Mouse (Mus musculus) embryonic facial prominence, embryonic 13.5 days (tissue): ENCODE measurements around the gene Qrich2. TPM values are rescaled to one million over a fixed set of nuclear protein-coding genes. Genes with fewer than 3 reads are reported as not detected.
A peak's percentile ranks its signal among the peaks of the same experiment; 100 is the strongest.

Experiments used
- ATAC-seq: fragments of 200-750 bp; cut with Nextera tagmentation; 2 replicates; pipeline ENCODE4 v1.8.0; 2017; ENCODE audit warnings: low read depth; ENCODE audit not compliant: insufficient number of reproducible peaks, insufficient read depth, low FRiP score, low TSS enrichment
- H3K27ac ChIP-seq: fragments of 300-500 bp; sonication (generic); 2 replicates; pipeline ENCODE4 v1.5.1; 2015; ENCODE audit warnings: moderate library complexity, mild to moderate bottlenecking, inconsistent platforms
- H3K27me3 ChIP-seq: fragments of 300-500 bp; sonication (generic); 2 replicates; pipeline ENCODE4 v1.6.1; 2015; ENCODE audit warnings: mild to moderate bottlenecking, inconsistent platforms
- H3K36me3 ChIP-seq: fragments of 300-500 bp; sonication (generic); 2 replicates; pipeline ENCODE4 v1.6.1; 2015; ENCODE audit warnings: mild to moderate bottlenecking, inconsistent platforms
- H3K4me1 ChIP-seq: fragments of 300-500 bp; sonication (generic); 2 replicates; pipeline ENCODE4 v1.6.1; 2015; ENCODE audit warnings: inconsistent platforms
- H3K4me2 ChIP-seq: fragments of 300-500 bp; sonication (generic); 2 replicates; pipeline ENCODE4 v1.6.1; 2015; ENCODE audit warnings: moderate library complexity, mild to moderate bottlenecking, inconsistent platforms
- H3K4me3 ChIP-seq: fragments of 300-500 bp; sonication (generic); 2 replicates; pipeline ENCODE4 v1.5.1; 2015; ENCODE audit warnings: mild to moderate bottlenecking, inconsistent platforms
- H3K9ac ChIP-seq: fragments of 300-500 bp; sonication (generic); 2 replicates; pipeline ENCODE4 v1.6.1; 2015; ENCODE audit warnings: mild to moderate bottlenecking, inconsistent platforms
- H3K9me3 ChIP-seq: fragments of 300-500 bp; sonication (generic); 2 replicates; pipeline ENCODE4 v1.6.1; 2016; ENCODE audit warnings: inconsistent platforms
- WGBS: fragments of 180-500 bp; shearing (Covaris S2); methylation state at CpG from one replicate; pipeline ENCODE4 v1.1.7; 2015; ENCODE audit warnings: mixed read lengths; 5-methylcytosine and 5-hydroxymethylcytosine counted together
- polyA plus RNA-seq: library from polyadenylated mRNA; unstranded; fragments of >200 nt; fragmentation: Nextera tagmentation; extraction: Ambion mirVana; gene quantifications from 2 replicates; pipeline ENCODE4 v1.2.1, GENCODE M21; 2015

Qrich2 gene
- polyA plus RNA-seq, 1 experiment from 2014 or later, result 0.55 TPM

DNA sequence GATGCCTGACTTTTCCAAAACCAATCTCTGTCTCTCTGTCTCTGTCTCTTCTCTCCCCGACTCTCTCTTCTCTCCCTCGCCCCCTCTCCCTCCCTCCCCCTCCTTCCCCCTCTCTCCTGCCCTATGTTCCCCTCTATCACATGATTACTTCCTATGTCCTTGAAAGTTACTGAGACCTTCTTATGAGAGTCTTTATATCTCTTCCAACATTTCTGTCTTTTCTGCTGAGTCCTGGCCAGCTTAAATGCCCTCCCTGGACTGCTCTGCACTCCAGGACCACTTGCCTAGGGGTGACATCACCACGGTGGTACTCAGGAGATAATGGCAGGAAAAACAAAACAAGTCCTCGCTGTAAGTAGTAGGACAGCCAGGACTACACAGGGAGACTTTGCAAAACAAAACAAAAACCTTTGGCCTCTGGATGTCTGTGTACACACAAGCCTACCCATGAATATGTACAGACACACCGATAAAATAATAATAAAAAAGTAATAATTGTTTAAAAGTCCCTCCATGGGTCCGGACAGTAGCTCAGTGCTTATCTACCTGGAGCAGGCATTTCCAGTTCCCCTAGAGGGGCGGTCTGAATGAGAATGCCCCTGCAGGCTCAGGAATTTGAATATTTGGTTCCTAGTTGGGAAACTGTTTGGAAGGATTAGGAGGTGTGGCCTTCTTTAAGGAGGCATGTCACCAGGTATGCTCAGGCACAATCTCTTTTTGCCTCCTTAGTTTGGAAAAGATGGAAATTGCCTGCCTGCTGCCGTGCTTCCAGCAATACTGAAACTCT, 41.2 kb downstream of the Qrich2 start:
- Histone ChIP-seq H3K36me3 (no peaks in the 10 kb centered on the region), H3K4me3 (no peak overlapping the region), H3K27me3 (no peaks in the 10 kb centered on the region), H3K9me3 (no peaks in the 10 kb centered on the region), H3K4me2 (no peak overlapping the region), H3K27ac (no peak overlapping the region), H3K4me1 (no peaks in the 10 kb centered on the region), H3K9ac (no peak overlapping the region)
- WGBS, result 48% methylated on average over 8 of the region's 8 CpGs
- no peak for ATAC-seq

DNA sequence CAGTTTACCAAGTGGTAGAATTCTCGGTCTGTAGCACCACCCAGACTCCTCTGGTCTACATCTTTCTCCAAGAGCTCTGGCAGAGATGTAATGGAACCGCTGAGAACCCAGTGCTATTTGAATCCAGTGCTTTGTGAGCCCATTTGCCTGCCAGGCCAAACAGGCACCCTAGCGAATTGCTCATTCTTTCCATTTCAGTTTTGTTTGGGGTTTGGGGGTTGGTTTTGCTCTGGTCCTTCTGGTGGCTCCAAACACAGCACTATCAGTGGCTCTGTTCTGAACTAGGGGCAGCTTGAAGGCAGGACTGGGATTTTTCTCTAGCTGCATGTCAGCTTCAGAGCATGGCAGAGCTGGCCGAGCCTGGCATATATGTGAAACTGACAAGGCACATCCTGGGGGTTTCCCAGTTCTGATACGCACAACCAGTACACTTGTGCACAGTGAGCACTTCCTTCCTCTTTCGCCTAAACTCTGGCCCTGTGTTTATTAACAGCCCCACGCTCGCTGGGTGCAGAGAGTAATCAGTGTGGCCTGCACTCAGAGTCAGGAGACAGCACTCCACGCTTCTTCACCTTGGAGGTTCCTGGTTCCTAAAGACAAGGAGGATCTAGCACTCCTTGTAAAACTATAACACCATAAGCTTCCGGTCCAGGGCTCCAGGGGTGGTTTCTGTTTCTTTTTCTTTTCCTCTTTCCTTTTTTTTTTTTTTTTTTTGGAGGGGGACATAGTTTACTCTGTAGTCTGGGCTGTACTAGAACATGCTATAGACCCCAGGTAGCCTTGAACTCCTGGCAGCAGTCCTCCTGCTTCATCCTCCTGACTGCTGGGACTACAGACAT, 42.0 kb downstream of the Qrich2 start:
- no peak for ATAC-seq
- peaks cover under 1% of the 10 kb centered on the region for H3K4me1 ChIP-seq
- no peak overlapping the region for H3K27ac ChIP-seq
- H3K4me2 ChIP-seq, result no peak overlapping the region
- no peaks in the 10 kb centered on the region for H3K36me3 ChIP-seq
- H3K9ac ChIP-seq, result no peak overlapping the region
- WGBS, result 84% methylated on average over 10 of the region's 10 CpGs
- H3K27me3 ChIP-seq, result no peaks in the 10 kb centered on the region
- no peaks in the 10 kb centered on the region for H3K9me3 ChIP-seq
- no peak overlapping the region for H3K4me3 ChIP-seq

GRCm38 (mm10) chr11:116423214-116423613, 42.8 kb downstream of the Qrich2 start:
- no peaks in the 10 kb centered on the region for H3K27me3 ChIP-seq
- H3K9ac ChIP-seq, result no peak overlapping the region
- no peak overlapping the region for H3K4me2 ChIP-seq
- no peaks in the 10 kb centered on the region for H3K9me3 ChIP-seq
- WGBS, result 74% methylated on average over 6 of the region's 6 CpGs
- no peak overlapping the region for H3K4me3 ChIP-seq
- H3K4me1 ChIP-seq, result peaks cover 8% of the 10 kb centered on the region
- H3K36me3 ChIP-seq, result no peaks in the 10 kb centered on the region
- no peak for ATAC-seq
- H3K27ac ChIP-seq, result no peak overlapping the region

DNA sequence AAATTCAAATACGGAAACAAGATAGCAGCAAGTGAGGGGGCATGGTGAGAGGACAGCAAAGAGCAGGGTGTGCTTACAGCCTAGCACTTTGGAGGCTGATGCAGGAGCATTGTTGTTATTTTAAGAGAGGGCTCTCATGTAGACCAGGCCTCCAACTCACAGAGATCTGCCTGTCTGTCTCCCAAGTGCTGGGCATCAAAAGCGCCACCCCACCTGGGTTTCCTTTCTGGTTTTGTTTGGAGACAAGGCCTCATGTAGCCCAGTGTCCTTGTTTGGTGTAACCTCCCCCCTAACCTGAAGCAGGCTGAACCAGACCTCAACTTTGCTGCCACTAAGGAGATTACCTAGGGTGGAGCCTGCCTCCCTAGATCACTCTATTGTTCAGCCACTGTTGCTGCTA, 43.5 kb downstream of the Qrich2 start:
- no peak for ATAC-seq
- WGBS, result 84% methylated on average over 2 of the region's 2 CpGs
- no peaks in the 10 kb centered on the region for H3K9me3 ChIP-seq
- H3K4me1 ChIP-seq, result peaks cover 15% of the 10 kb centered on the region
- no peaks in the 10 kb centered on the region for H3K27me3 ChIP-seq
- no peak overlapping the region for H3K9ac ChIP-seq
- H3K27ac ChIP-seq, result no peak overlapping the region
- no peaks in the 10 kb centered on the region for H3K36me3 ChIP-seq
- H3K4me3 ChIP-seq, result no peak overlapping the region
- no peak overlapping the region for H3K4me2 ChIP-seq

GRCm38 (mm10) chr11:116421102-116421501, 44.9 kb downstream of the Qrich2 start:
- Histone ChIP-seq H3K4me1 (peaks cover 23% of the 10 kb centered on the region), H3K9me3 (no peaks in the 10 kb centered on the region), H3K4me2 (no peak overlapping the region), H3K36me3 (no peaks in the 10 kb centered on the region), H3K27ac (no peak overlapping the region), H3K9ac (no peak overlapping the region), H3K27me3 (no peaks in the 10 kb centered on the region), H3K4me3 (no peak overlapping the region)
- ATAC-seq, result no peak
- 56% methylated on average over 6 of the region's 6 CpGs for WGBS

GRCm38 (mm10) chr11:116418841-116419462, 47.1 kb downstream of the Qrich2 start:
- Histone ChIP-seq H3K4me3 (no peak overlapping the region), H3K9me3 (no peaks in the 10 kb centered on the region), H3K27me3 (no peaks in the 10 kb centered on the region), H3K36me3 (no peaks in the 10 kb centered on the region), H3K27ac (peak overlapping the region; percentile 95), H3K4me1 (peaks cover 25% of the 10 kb centered on the region), H3K9ac (no peak overlapping the region), H3K4me2 (no peak overlapping the region)
- WGBS, result 56% methylated on average over 6 of the region's 6 CpGs
- no peak for ATAC-seq

GRCm38 (mm10) chr11:116418194-116418840, 47.7 kb downstream of the Qrich2 start:
- no peak overlapping the region for H3K9ac ChIP-seq
- no peak overlapping the region for H3K4me3 ChIP-seq
- no peaks in the 10 kb centered on the region for H3K36me3 ChIP-seq
- peak overlapping the region; percentile 20; the same call in 1 of the 2 replicates for H3K4me2 ChIP-seq
- H3K27ac ChIP-seq, result peak overlapping the region; percentile 95
- peaks cover 28% of the 10 kb centered on the region for H3K4me1 ChIP-seq
- H3K27me3 ChIP-seq, result no peaks in the 10 kb centered on the region
- no peaks in the 10 kb centered on the region for H3K9me3 ChIP-seq
- peak; percentile 81; the same call in 1 of the 2 replicates for ATAC-seq
- 5% methylated on average over 2 of the region's 2 CpGs for WGBS

- H3K27ac ChIP-seq, result peak overlapping the region; percentile 95
- 90% methylated on average over 5 of the region's 5 CpGs for WGBS
Observed at GRCm38 (mm10) chr11:116417054-116417453, 49.0 kb downstream of the Qrich2 start.

GRCm38 (mm10) chr11:116416196-116416943, 49.7 kb downstream of the Qrich2 start:
- ATAC-seq, result no peak
- H3K4me2 ChIP-seq, result no peak overlapping the region
- H3K9ac ChIP-seq, result no peak overlapping the region
- 0 out of 2 replicates have a peak overlapping the region, but pooled peaks have one; percentile 28 for H3K27ac ChIP-seq
- 66% methylated on average over 6 of the region's 6 CpGs for WGBS
- no peaks in the 10 kb centered on the region for H3K9me3 ChIP-seq
- H3K4me3 ChIP-seq, result no peak overlapping the region
- no peaks in the 10 kb centered on the region for H3K36me3 ChIP-seq
- H3K4me1 ChIP-seq, result peaks cover 40% of the 10 kb centered on the region
- no peaks in the 10 kb centered on the region for H3K27me3 ChIP-seq

More at GRCm38 (mm10) chr11:116417054-116417453, 49.0 kb downstream of the Qrich2 start:
- Histone ChIP-seq H3K9ac (no peak overlapping the region), H3K27me3 (no peaks in the 10 kb centered on the region), H3K9me3 (no peaks in the 10 kb centered on the region), H3K4me2 (no peak overlapping the region), H3K4me3 (no peak overlapping the region), H3K4me1 (peaks cover 33% of the 10 kb centered on the region), H3K36me3 (no peaks in the 10 kb centered on the region)
- no peak for ATAC-seq

DNA sequence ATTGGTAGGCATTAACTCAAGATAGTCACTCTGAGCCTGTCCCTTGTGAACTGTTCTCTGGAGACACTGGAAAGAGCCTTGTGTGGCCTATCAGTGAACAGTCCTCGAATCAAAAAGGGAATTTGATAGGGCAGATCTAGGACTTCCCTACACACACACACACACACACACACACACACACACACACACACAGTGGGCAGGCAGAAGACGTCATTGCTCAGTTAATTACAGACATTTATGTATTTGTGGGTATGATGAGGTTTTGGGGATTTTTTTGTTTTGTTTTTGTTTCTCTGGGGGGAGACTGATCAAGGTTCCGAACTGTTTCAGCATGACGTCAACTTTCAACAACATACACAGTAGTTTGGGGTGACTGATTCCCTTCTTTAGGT, 52.4 kb downstream of the Qrich2 start:
- no peaks in the 10 kb centered on the region for H3K27me3 ChIP-seq
- H3K4me3 ChIP-seq, result peak overlapping the region; percentile 76
- no peaks in the 10 kb centered on the region for H3K9me3 ChIP-seq
- ATAC-seq, result no peak
- H3K4me1 ChIP-seq, result peaks cover 45% of the 10 kb centered on the region
- H3K36me3 ChIP-seq, result 0 out of 2 replicates have a peak, but pooled peaks cover 3% of the 10 kb centered on the region
- H3K27ac ChIP-seq, result peak overlapping the region; percentile 74
- H3K9ac ChIP-seq, result peak overlapping the region; percentile 85
- H3K4me2 ChIP-seq, result peak overlapping the region; percentile 99
- 64% methylated on average over 4 of the region's 4 CpGs for WGBS
